Mouse (Mus musculus): ENCODE results near the gene 0610030E20Rik. TPM values are rescaled to one million over a fixed set of nuclear protein-coding genes. Genes with fewer than 3 reads are reported as not detected.

The 0610030E20Rik gene
- polyA plus RNA-seq, 1 experiment from 2014 or later: 20.9 TPM

GRCm38 (mm10) chr6:72356001-72356532, 8.9 kb downstream of the 0610030E20Rik start:
- Histone ChIP-seq H3K9ac (replicated peaks; ENCODE audit: low read depth, low read length) (peak overlapping the region; percentile 82), H3K4me1 (replicated peaks; ENCODE audit: control insufficient read depth, insufficient read depth, low read length) (peaks cover 24% of the 10 kb centered on the region), H3K27ac (ENCODE audit: low read length) (no peak overlapping the region), H3K36me3 (ENCODE audit: control insufficient read depth, insufficient read depth) (peaks cover 11% of the 10 kb centered on the region; the same call in 1 of the 2 replicates), H3K9me3 (ENCODE audit: control insufficient read depth, low read length) (no peaks in the 10 kb centered on the region), H3K4me2 (ENCODE audit: low read length) (peak overlapping the region; percentile 92), H3K27me3 (replicated peaks; ENCODE audit: control insufficient read depth, insufficient read depth, low read length) (no peaks in the 10 kb centered on the region), H3K4me3 (replicated peaks; ENCODE audit: low read length) (peak overlapping the region; percentile 68)
- ATAC-seq: no peak
- WGBS: 37% methylated on average over 8 of the region's 8 CpGs

DNA sequence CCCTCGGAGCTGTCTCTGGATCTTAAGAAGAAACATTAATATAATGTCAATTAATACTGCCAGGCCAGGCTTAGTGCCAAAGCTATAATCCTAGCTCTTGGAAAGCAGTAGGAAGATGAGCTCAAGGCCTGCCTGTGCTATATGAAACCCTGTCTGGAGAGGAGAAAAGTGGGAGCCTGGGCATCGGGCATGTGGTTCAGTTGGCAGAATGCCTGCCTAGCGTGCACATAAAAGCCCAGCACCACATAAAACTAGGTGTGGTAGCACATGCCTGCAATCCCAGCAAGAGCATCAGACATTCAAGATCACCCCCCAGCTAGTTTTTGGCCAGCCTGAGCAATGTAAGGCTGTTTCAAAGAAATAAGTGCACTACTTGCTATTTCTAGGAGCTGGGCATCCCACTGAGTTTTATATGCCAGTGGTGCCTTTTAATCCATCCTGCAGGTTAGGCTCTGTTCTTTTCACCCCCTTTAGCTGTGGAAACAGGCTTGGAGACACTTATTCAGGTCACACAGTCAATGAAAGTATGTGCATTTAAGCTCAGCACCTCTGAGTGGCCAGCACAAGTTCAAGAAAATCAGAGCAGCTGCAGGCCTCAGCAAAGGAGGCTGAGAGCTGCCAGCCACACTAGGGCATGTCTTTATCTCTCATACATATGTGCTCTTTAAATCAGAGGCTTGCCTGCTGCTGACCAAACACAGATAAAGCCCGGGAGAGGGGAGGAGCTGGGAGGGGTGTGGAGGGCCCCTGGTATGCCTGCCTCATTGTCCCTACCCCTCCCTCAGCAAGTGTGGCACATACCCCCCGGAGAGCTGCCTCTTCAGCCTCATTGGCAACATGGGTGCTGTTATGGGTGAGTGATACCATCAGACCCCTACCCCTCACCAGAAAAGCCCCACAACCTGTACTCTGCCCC, 10.3 kb downstream of the 0610030E20Rik start:
- 74% methylated on average over 5 of the region's 5 CpGs for WGBS
- Histone ChIP-seq H3K27me3 (replicated peaks; ENCODE audit: control insufficient read depth, insufficient read depth, low read length) (no peaks in the 10 kb centered on the region), H3K9ac (replicated peaks; ENCODE audit: low read depth, low read length) (no peak overlapping the region), H3K36me3 (ENCODE audit: control insufficient read depth, insufficient read depth) (peaks cover 11% of the 10 kb centered on the region; the same call in 1 of the 2 replicates), H3K4me1 (replicated peaks; ENCODE audit: control insufficient read depth, insufficient read depth, low read length) (peaks cover 32% of the 10 kb centered on the region), H3K9me3 (ENCODE audit: control insufficient read depth, low read length) (no peaks in the 10 kb centered on the region), H3K4me3 (replicated peaks; ENCODE audit: low read length) (no peak overlapping the region), H3K27ac (ENCODE audit: low read length) (no peak overlapping the region), H3K4me2 (ENCODE audit: low read length) (no peak overlapping the region)
- ATAC-seq: no peak

DNA sequence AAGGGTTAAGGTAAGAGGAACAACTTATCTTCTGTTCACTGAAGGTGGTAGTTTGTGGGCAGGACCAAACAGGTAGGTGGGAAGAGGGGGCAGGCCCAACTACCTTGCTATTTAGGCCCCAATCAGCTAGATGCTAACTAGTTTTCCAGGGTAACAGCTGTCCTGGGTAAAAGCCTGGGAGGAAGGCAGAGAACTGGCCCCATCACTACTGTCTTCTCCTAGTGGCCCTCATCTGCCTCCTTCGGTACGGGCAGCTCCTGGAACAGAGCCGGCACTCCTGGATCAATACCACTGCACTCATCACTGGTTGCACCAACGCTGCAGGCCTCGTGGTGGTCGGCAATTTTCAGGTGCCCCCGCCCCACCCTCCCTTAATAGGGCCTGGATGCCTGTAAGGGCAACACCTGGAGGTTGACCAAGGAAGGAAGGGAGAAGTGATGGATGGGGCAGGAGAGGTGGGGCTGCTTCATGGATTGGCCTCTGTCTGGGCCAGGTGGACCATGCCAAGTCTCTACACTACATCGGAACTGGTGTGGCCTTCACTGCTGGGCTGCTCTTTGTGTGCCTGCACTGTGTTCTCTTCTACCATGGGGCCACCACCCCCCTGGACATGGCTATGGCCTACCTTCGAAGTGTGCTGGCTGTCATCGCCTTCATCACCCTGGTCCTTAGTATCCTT, 11.1 kb downstream of the 0610030E20Rik start:
- ATAC-seq: no peak
- no peaks in the 10 kb centered on the region for H3K27me3 ChIP-seq (replicated peaks; ENCODE audit: control insufficient read depth, insufficient read depth, low read length)
- peaks cover 37% of the 10 kb centered on the region for H3K4me1 ChIP-seq (replicated peaks; ENCODE audit: control insufficient read depth, insufficient read depth, low read length)
- no peak overlapping the region for H3K27ac ChIP-seq (ENCODE audit: low read length)
- H3K4me3 ChIP-seq (replicated peaks; ENCODE audit: low read length): no peak overlapping the region
- H3K36me3 ChIP-seq (ENCODE audit: control insufficient read depth, insufficient read depth): peaks cover 11% of the 10 kb centered on the region; the same call in 1 of the 2 replicates
- no peaks in the 10 kb centered on the region for H3K9me3 ChIP-seq (ENCODE audit: control insufficient read depth, low read length)
- H3K4me2 ChIP-seq (ENCODE audit: low read length): no peak overlapping the region
- WGBS: 91% methylated on average over 10 of the region's 10 CpGs
- H3K9ac ChIP-seq (replicated peaks; ENCODE audit: low read depth, low read length): no peak overlapping the region

DNA sequence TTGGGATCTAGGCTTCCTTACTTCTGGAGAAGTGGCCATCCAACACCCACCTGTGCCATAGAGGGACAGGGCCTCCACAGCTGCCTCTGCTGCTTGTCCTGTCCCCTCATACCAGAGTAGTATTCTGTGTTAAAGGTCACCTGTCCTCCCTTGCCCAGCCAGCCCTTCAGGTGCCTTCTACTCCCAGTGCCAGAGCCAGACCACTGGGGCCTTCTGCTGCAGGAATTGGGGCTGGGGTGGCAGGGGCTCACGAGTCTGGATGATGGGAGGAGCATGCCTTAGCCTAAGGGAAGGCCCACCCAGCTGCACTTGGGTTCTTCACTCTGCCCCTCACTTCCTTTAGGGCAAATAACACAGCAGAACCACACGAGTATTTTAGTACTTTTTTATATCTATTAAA, 12.2 kb downstream of the 0610030E20Rik start:
- WGBS: 91% methylated on average over 2 of the region's 2 CpGs
- no peak overlapping the region for H3K4me2 ChIP-seq (ENCODE audit: low read length)
- H3K36me3 ChIP-seq (ENCODE audit: control insufficient read depth, insufficient read depth): peaks cover 11% of the 10 kb centered on the region; the same call in 1 of the 2 replicates
- no peak overlapping the region for H3K4me3 ChIP-seq (replicated peaks; ENCODE audit: low read length)
- no peak for ATAC-seq
- H3K9ac ChIP-seq (replicated peaks; ENCODE audit: low read depth, low read length): no peak overlapping the region
- H3K27ac ChIP-seq (ENCODE audit: low read length): no peak overlapping the region
- H3K4me1 ChIP-seq (replicated peaks; ENCODE audit: control insufficient read depth, insufficient read depth, low read length): peaks cover 37% of the 10 kb centered on the region
- no peaks in the 10 kb centered on the region for H3K27me3 ChIP-seq (replicated peaks; ENCODE audit: control insufficient read depth, insufficient read depth, low read length)
- H3K9me3 ChIP-seq (ENCODE audit: control insufficient read depth, low read length): no peaks in the 10 kb centered on the region

- H3K9ac ChIP-seq (replicated peaks; ENCODE audit: low read depth, low read length): no peak overlapping the region
- no peak overlapping the region for H3K27ac ChIP-seq (ENCODE audit: low read length)
- H3K27me3 ChIP-seq (replicated peaks; ENCODE audit: control insufficient read depth, insufficient read depth, low read length): no peaks in the 10 kb centered on the region
- ATAC-seq: no peak
- peaks cover 11% of the 10 kb centered on the region; the same call in 1 of the 2 replicates for H3K36me3 ChIP-seq (ENCODE audit: control insufficient read depth, insufficient read depth)
- H3K4me2 ChIP-seq (ENCODE audit: low read length): no peak overlapping the region
- peaks cover 32% of the 10 kb centered on the region for H3K4me1 ChIP-seq (replicated peaks; ENCODE audit: control insufficient read depth, insufficient read depth, low read length)
- H3K9me3 ChIP-seq (ENCODE audit: control insufficient read depth, low read length): no peaks in the 10 kb centered on the region
- no peak overlapping the region for H3K4me3 ChIP-seq (replicated peaks; ENCODE audit: low read length)
- WGBS: 82% methylated on average over 11 of the region's 11 CpGs
Measured at GRCm38 (mm10) chr6:72359891-72360598, 12.9 kb downstream of the 0610030E20Rik start.

DNA sequence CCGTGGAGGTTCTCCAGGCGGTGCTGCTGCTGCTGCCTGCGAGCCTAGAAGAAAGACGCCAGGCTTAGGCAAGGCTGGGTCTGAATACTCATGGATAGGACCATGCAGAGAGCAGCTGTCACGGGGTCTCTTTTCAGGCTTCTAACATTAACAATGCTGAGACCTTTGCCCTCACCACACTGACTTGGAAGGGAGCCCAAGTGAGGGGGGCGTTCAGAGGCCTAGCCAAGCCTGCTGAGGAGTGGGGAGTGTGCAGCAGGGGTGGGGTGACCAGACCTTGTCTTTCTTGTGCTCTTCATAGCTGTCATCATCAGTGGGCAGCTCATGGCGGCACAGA, 13.4 kb downstream of the 0610030E20Rik start:
- H3K36me3 ChIP-seq (ENCODE audit: control insufficient read depth, insufficient read depth): peaks cover 11% of the 10 kb centered on the region; the same call in 1 of the 2 replicates
- no peak for ATAC-seq
- H3K4me3 ChIP-seq (replicated peaks; ENCODE audit: low read length): no peak overlapping the region
- H3K4me1 ChIP-seq (replicated peaks; ENCODE audit: control insufficient read depth, insufficient read depth, low read length): peaks cover 32% of the 10 kb centered on the region
- no peak overlapping the region for H3K9ac ChIP-seq (replicated peaks; ENCODE audit: low read depth, low read length)
- no peak overlapping the region for H3K27ac ChIP-seq (ENCODE audit: low read length)
- no peak overlapping the region for H3K4me2 ChIP-seq (ENCODE audit: low read length)
- no peaks in the 10 kb centered on the region for H3K9me3 ChIP-seq (ENCODE audit: control insufficient read depth, low read length)
- no peaks in the 10 kb centered on the region for H3K27me3 ChIP-seq (replicated peaks; ENCODE audit: control insufficient read depth, insufficient read depth, low read length)
- WGBS: 66% methylated on average over 7 of the region's 7 CpGs

- Histone ChIP-seq H3K36me3 (ENCODE audit: control insufficient read depth, insufficient read depth) (peaks cover 11% of the 10 kb centered on the region; the same call in 1 of the 2 replicates), H3K27ac (ENCODE audit: low read length) (no peak overlapping the region), H3K9ac (replicated peaks; ENCODE audit: low read depth, low read length) (0 out of 2 replicates have a peak overlapping the region, but pooled peaks have one; percentile 67), H3K4me2 (ENCODE audit: low read length) (peak overlapping the region; percentile 83), H3K4me3 (replicated peaks; ENCODE audit: low read length) (peak overlapping the region; percentile 60), H3K4me1 (replicated peaks; ENCODE audit: control insufficient read depth, insufficient read depth, low read length) (peaks cover 26% of the 10 kb centered on the region), H3K27me3 (replicated peaks; ENCODE audit: control insufficient read depth, insufficient read depth, low read length) (no peaks in the 10 kb centered on the region), H3K9me3 (ENCODE audit: control insufficient read depth, low read length) (no peaks in the 10 kb centered on the region)
- no peak for ATAC-seq
- WGBS: 79% methylated on average over 5 of the region's 5 CpGs
Measured at GRCm38 (mm10) chr6:72361121-72361551, 14.0 kb downstream of the 0610030E20Rik start.

- WGBS: under 1% methylated on average over 42 of the region's 42 CpGs
- Histone ChIP-seq H3K4me1 (replicated peaks; ENCODE audit: control insufficient read depth, insufficient read depth, low read length) (peaks cover 21% of the 10 kb centered on the region), H3K27ac (ENCODE audit: low read length) (peak overlapping the region; percentile 68), H3K36me3 (ENCODE audit: control insufficient read depth, insufficient read depth) (peaks cover 11% of the 10 kb centered on the region; the same call in 1 of the 2 replicates), H3K9ac (replicated peaks; ENCODE audit: low read depth, low read length) (peak overlapping the region; percentile 67), H3K9me3 (ENCODE audit: control insufficient read depth, low read length) (no peaks in the 10 kb centered on the region), H3K27me3 (replicated peaks; ENCODE audit: control insufficient read depth, insufficient read depth, low read length) (no peaks in the 10 kb centered on the region), H3K4me2 (ENCODE audit: low read length) (peak overlapping the region; percentile 83), H3K4me3 (replicated peaks; ENCODE audit: low read length) (peak overlapping the region; percentile 60)
- ATAC-seq: peak; percentile 99
Measured at GRCm38 (mm10) chr6:72362132-72363028, 15.3 kb downstream of the 0610030E20Rik start.

Measured in forebrain, embryonic 16.5 days (tissue).